Mouse (Mus musculus): Measurements from ENCODE around the gene Olfr465-ps1. TPM values are rescaled to one million over a fixed set of nuclear protein-coding genes. Genes with fewer than 3 reads are reported as not detected.

Gene Olfr465-ps1
- polyA plus RNA-seq (2015; fragmentation: Illumina TruSeq; extraction: RNeasy Lipid Tissue Mini Kit (QIAGEN cat#74804); ENCODE audit: low read depth, low replicate concordance) = not detected

DNA sequence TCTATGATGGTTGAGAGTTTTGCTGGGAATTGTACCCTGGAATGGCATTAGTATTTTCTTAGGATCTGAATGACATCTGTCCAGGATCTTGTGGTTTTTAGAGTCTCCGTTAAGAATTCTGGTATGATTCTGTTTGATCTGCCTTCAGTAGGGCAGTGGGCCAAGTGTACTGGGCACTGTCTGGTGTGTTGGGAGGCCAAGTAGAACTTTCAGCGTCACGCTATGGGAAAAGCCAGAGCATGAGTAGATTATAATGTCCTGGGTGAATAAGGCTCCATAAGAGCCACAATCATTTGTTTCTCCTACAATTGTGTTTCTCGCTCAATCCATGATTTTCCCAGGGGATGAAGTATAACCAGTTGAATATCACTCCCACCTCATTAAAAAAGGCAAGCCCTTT, at the start of gene Olfr465-ps1:
Gene Olfr465-ps1 (plus strand): TSS at position 301 of the 400 bp plus-strand sequence.

DNA sequence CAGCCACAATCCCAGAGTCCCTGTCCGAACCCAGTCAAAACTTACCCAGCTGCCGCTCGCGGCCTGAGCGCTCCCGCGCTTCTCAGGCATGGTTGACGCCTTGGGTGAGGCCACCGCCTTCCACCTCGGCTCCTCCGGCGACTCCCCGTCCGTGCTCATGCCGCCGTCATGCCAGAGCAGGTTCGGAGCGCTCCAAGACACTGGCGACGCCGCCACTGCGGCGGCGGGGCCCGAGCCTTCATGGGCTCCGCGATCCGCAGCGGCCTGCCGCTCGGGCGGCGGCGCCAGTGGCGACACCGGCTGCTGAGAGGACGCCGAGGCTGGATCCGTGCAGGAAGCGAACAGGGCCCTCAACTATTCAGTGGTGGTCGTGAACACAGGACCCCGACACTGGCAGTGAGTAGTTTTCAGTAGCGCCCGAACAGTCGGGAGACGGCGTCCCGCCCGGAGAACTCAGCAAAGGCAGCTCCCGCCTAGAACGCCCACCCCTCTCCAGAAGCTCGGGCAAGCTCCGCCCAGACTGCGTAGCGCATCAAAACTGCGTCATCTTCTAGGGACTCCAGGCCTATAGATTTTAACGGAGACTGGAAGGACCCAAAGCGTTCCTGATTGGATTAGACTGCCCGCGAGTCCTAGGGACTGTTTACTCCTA, 25.3 kb upstream of the Olfr465-ps1 start, which contains the start of gene Mfsd14b:
Gene Mfsd14b (minus strand): TSS at position 517 of the 652 bp plus-strand sequence.

DNA sequence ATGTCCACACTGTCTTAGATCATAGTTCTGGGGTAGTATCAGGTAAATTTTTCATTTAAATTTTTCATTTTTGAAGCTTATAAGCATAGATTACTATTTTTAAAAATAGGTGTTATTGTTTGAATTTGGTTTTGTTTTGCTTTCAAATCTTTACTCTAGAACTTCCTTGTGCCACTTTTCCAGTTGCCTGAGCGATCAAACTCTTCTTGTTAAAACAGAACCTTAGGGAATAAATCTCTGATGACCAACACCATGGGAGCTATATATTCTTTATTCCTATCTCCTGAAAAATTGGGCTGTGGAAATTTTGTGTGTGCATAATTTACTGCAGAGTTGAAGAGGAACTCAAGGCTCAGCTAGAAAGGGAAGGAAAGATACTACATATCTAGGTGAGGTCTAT, 12.1 kb downstream of the Olfr465-ps1 start, which contains the start of gene Olfr466:
Gene Olfr466 (plus strand): TSS at position 301 of the 400 bp plus-strand sequence.

Other genes with a start within 250 kb of the Olfr465-ps1 start
- gene Cntnap3, start 234.1 kb upstream of the Olfr465-ps1 start, polyA plus RNA-seq (2015; fragmentation: Illumina TruSeq; extraction: RNeasy Lipid Tissue Mini Kit (QIAGEN cat#74804); ENCODE audit: low read depth, low replicate concordance) = 4.0 TPM
- gene Spata31, start 220.7 kb upstream of the Olfr465-ps1 start, polyA plus RNA-seq (2015; fragmentation: Illumina TruSeq; extraction: RNeasy Lipid Tissue Mini Kit (QIAGEN cat#74804); ENCODE audit: low read depth, low replicate concordance) = not detected
- gene Spata31d1c, start 105.0 kb upstream of the Olfr465-ps1 start, polyA plus RNA-seq (2015; fragmentation: Illumina TruSeq; extraction: RNeasy Lipid Tissue Mini Kit (QIAGEN cat#74804); ENCODE audit: low read depth, low replicate concordance) = not detected
- gene Prss47, start 85.3 kb upstream of the Olfr465-ps1 start, polyA plus RNA-seq (2015; fragmentation: Illumina TruSeq; extraction: RNeasy Lipid Tissue Mini Kit (QIAGEN cat#74804); ENCODE audit: low read depth, low replicate concordance) = not detected
- gene Mfsd14b, start 25.1 kb upstream of the Olfr465-ps1 start, polyA plus RNA-seq (2015; fragmentation: Illumina TruSeq; extraction: RNeasy Lipid Tissue Mini Kit (QIAGEN cat#74804); ENCODE audit: low read depth, low replicate concordance) = 38.1 TPM
- gene Olfr466, start 12.2 kb downstream of the Olfr465-ps1 start, polyA plus RNA-seq (2015; fragmentation: Illumina TruSeq; extraction: RNeasy Lipid Tissue Mini Kit (QIAGEN cat#74804); ENCODE audit: low read depth, low replicate concordance) = not detected
- gene Nlrp4f, start 67.9 kb downstream of the Olfr465-ps1 start, polyA plus RNA-seq (2015; fragmentation: Illumina TruSeq; extraction: RNeasy Lipid Tissue Mini Kit (QIAGEN cat#74804); ENCODE audit: low read depth, low replicate concordance) = not detected
- gene Gm10775, start 121.5 kb downstream of the Olfr465-ps1 start, polyA plus RNA-seq (2015; fragmentation: Illumina TruSeq; extraction: RNeasy Lipid Tissue Mini Kit (QIAGEN cat#74804); ENCODE audit: low read depth, low replicate concordance) = 0.79 TPM
- 30.2 TPM for gene Zfp369, start 140.7 kb downstream of the Olfr465-ps1 start, polyA plus RNA-seq (2015; fragmentation: Illumina TruSeq; extraction: RNeasy Lipid Tissue Mini Kit (QIAGEN cat#74804); ENCODE audit: low read depth, low replicate concordance)

Measured in brain, adult 10 weeks (tissue).